In the genomic region with DNA sequence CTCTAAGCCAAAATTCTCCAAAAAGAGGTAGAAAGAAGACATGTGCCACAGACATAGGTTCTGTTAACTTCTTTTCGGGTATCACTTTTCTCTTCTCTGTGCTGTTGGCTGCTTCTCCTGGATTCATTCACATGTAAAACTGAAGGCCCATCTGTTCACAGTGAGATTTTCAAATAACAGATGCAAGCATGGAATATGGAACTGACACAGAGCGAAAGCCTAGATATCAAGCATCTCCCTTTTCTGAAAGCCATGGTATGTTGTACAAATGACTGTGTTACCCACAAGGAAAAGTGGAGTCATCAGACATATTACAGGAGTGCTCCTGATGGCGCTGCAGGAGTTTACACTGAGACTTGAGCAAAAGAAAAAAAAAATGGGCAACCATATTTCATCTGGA, we compare ENCODE assay signal across 19 mouse cellular contexts.
DNase-seq lines count a peak whose midpoint lies in the region; ATAC-seq and TF ChIP-seq lines count a peak whose summit lies in the region.
"Had no signal": no experiment of that assay in that cellular context is flagged by ENCODE, and none has a peak within 500 bp of the region (broad histone marks: within the 10 kb centered on the region; RNA-seq: fewer than 3 reads in every experiment).

No protein-coding gene starts in this region.

- no peaks in the 10 kb centered on the region for H3K4me1 ChIP-seq in midbrain, postnatal 0 days (ENCODE audit: insufficient read depth, low read length)
- H3K4me1 ChIP-seq in midbrain, embryonic 10.5 days, result no peaks in the 10 kb centered on the region
- H3K4me1 ChIP-seq: embryonic facial prominence, embryonic 10.5 days; hindbrain, embryonic 13.5 days; liver, embryonic 13.5 days; stomach, embryonic 15.5 days had no signal

- H3K9ac ChIP-seq in midbrain, postnatal 0 days (replicated peaks; ENCODE audit: low read length, poor library complexity, severe bottlenecking), result no peak overlapping the region
- H3K9ac ChIP-seq: hindbrain, embryonic 13.5 days; liver, embryonic 13.5 days; stomach, embryonic 15.5 days had no signal

- no peak overlapping the region for H3K27ac ChIP-seq in midbrain, postnatal 0 days (ENCODE audit: low read depth, low read length)
- H3K27ac ChIP-seq in midbrain, embryonic 10.5 days (replicated peaks), result no peak overlapping the region
- H3K27ac ChIP-seq: embryonic facial prominence, embryonic 10.5 days; heart, adult 2 months; hindbrain, embryonic 13.5 days; kidney, postnatal 0 days; liver, embryonic 13.5 days; stomach, embryonic 15.5 days had no signal

- no peak overlapping the region for H3K4me3 ChIP-seq in midbrain, postnatal 0 days (ENCODE audit: low read depth, low read length)
- H3K4me3 ChIP-seq in midbrain, embryonic 10.5 days, result no peak overlapping the region
- H3K4me3 ChIP-seq: embryonic facial prominence, embryonic 10.5 days; heart, adult 2 months; hindbrain, embryonic 13.5 days; liver, embryonic 13.5 days; myocyte; stomach, embryonic 15.5 days had no signal

- WGBS in midbrain, postnatal 0 days, result 84% methylated on average over 3 of the region's 3 CpGs
- WGBS in midbrain, embryonic 10.5 days, result 83% methylated on average over 3 of the region's 3 CpGs

- no peak for TF ChIP-seq CTCF in midbrain, postnatal 0 days (IDR thresholded peaks at IDR 0.05)

- H3K27me3 ChIP-seq in midbrain, postnatal 0 days (ENCODE audit: insufficient read depth, low read length), result no peaks in the 10 kb centered on the region
- H3K27me3 ChIP-seq in midbrain, embryonic 10.5 days (ENCODE audit: low read depth, poor library complexity, severe bottlenecking), result no peaks in the 10 kb centered on the region
- H3K27me3 ChIP-seq: hindbrain, embryonic 13.5 days; liver, embryonic 13.5 days; stomach, embryonic 15.5 days had no signal

- H3K36me3 ChIP-seq in midbrain, postnatal 0 days (ENCODE audit: insufficient read depth, low read length), result no peaks in the 10 kb centered on the region
- no peaks in the 10 kb centered on the region for H3K36me3 ChIP-seq in midbrain, embryonic 10.5 days
- H3K36me3 ChIP-seq: embryonic facial prominence, embryonic 10.5 days; hindbrain, embryonic 13.5 days; liver, embryonic 13.5 days; stomach, embryonic 15.5 days had no signal

- ATAC-seq in midbrain, postnatal 0 days (ENCODE audit: low FRiP score), result no peak
- ATAC-seq: intestine, embryonic 16.5 days had no signal

- no peak overlapping the region for H3K4me2 ChIP-seq in midbrain, postnatal 0 days (ENCODE audit: low read depth, low read length, poor library complexity, severe bottlenecking)
- H3K4me2 ChIP-seq: hindbrain, embryonic 13.5 days; liver, embryonic 13.5 days; stomach, embryonic 15.5 days had no signal

- peak; percentile 10 to 33 for DNase-seq in cerebellum, postnatal 10 days
- DNase-seq in cerebellum, postnatal 25 days, result no peak
- peak; percentile 18 for DNase-seq in midbrain, postnatal 0 days (ENCODE audit: low spot score)
- no peak for DNase-seq in midbrain, embryonic 10.5 days (ENCODE audit: low spot score)
- peak; percentile 66 for DNase-seq in layer of hippocampus, adult 9-11 months
- peak; percentile 70 for DNase-seq in telencephalon, adult 2 months (ENCODE audit: low read depth, low spot score)
- DNase-seq in ovary, postnatal 10 days (ENCODE audit: low spot score), result no peak
- DNase-seq in neural tube, embryonic 10.5 days (ENCODE audit: extremely low spot score, low spot score), result no peak
- DNase-seq: adrenal gland, postnatal 14 days; cerebellum, postnatal 36 days; gastrocnemius, postnatal 10 days; heart, adult 2 months; liver, embryonic 13.5 days had no signal

- H3K9me3 ChIP-seq in midbrain, postnatal 0 days (ENCODE audit: low read length), result no peaks in the 10 kb centered on the region
- no peaks in the 10 kb centered on the region for H3K9me3 ChIP-seq in midbrain, embryonic 10.5 days (replicated peaks)
- H3K9me3 ChIP-seq: embryonic facial prominence, embryonic 10.5 days; hindbrain, embryonic 13.5 days; liver, embryonic 13.5 days; stomach, embryonic 15.5 days had no signal

Comparison
In these comparisons a context has a peak if more than half of its experiments do, and no peak if none do; other contexts are left out.
1. DNase-seq: peak in cerebellum, postnatal 10 days (2 of 2), midbrain, postnatal 0 days (single experiment), layer of hippocampus, adult 9-11 months (single experiment) and telencephalon, adult 2 months (single experiment); none in cerebellum, postnatal 25 days (0 of 2), midbrain, embryonic 10.5 days (single experiment), ovary, postnatal 10 days (single experiment) and neural tube, embryonic 10.5 days (single experiment).